Mouse (Mus musculus) kidney, adult 8-10 months (tissue): Measurements from ENCODE around the gene Rhebl1.
"Not testable (repeated sequence)": the region's sequence is repeated elsewhere in the genome, so short reads cannot be mapped to it uniquely, and the experiment has no call there.

Experiments used
- DNase-seq, 2 experiments: peaks; one replicate each; pipeline ENCODE4 v3.0.0; 2022

The Rhebl1 gene

GRCm38 (mm10) chr15:98893940-98894745 lies at the start of gene Rhebl1:
Gene Rhebl1, minus strand, starts transcription at chr15:98894540.
- DNase-seq: no peak

DNA sequence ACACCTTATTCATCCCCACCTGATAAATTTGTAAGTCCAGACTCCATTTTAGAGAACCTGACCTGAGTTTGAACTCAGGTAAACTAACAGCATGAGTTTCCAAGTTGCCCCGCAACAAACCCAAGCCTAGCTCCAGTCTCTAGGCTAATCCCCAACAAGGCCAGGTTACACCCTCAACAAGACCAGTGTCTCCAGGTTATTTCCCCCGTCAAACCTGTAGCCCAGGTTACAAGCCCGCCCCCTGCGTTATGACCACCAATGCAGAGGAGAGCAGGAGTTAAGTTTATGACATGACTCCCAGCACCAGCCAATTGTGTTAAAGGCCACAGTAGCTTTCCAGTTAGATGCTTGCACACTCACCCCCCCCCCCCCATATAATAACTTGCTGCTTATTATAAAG lies 48.8 kb upstream of the Rhebl1 start:
- DNase-seq: no peak

DNA sequence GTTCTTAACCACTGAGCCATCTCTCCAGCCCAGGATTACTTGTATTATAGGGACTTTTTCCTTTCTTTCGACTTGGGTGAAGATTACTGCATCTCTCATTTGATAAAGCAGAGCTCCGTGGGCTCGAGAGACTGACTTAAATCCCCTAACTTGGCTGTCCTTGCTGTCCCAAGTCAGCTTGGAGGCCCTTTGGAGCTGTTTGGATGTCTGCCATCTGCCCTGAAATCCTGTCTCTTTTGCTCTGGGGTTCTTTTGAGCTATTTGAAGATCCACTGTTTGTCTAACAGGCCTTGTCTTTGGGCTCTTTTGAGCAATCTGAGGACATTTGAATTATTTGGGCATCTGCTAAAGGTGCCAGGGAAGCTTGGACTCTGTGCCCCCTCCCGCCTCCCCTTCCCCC lies 47.7 kb upstream of the Rhebl1 start:
- DNase-seq: no peak

DNA sequence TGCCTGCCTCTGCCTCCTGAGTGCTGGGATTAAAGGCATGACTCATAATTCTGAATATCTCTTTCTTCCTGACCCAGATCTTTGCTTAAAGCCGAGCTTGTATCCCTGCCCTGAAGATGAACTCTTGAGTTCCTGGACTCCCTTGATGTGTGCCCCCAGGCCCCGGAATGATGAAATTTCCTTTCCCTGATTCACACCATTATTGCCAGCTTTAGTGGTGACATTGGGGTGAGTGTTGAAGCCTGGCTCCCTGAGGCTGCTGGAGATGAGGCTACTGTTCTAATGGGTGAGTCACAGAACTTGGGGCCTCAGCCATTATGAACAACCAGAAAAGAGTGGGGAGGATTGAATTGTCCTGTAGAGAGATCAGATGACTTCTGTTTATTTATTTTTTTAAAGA lies 47.2 kb upstream of the Rhebl1 start:
- no peak for DNase-seq

- DNase-seq: no peak
Observed at GRCm38 (mm10) chr15:98940816-98941215, 46.5 kb upstream of the Rhebl1 start.

DNA sequence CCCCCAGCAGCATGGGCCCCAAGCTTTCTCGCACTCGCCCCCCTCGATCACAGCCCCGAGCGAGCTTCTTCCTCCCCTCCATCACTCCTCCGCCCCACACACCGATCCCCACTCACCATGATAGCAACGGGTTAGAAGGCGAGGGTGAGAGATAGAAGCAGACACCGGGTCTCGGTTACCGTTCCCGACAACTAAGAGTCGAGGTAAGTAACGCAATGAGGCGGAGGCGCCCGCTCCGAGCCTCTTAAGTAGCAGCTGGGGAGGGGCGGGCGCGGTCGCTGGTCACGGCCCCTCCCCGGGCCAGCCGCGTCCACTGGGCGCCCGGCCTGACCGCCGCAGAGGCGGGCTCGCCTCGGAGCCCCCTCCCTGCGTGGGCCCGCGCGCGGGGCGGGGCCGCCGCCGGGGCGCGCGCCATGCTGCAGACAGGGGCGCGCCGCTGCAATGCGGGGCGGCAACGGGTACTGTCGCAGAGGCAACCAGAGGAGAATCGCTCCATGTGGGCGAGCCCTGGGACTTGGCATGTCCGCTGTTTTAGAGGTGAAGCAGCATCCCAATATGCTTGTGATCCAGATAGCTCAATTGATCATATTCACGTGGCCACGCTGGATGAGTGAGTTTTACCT lies 40.0 kb upstream of the Rhebl1 start, which contains the start of gene Tuba1b:
Gene Tuba1b (minus strand): TSS at position 349 of the 623 bp plus-strand sequence.
- peak; percentile 90 for DNase-seq

- peak; percentile 96 for DNase-seq
Observed at GRCm38 (mm10) chr15:98933833-98934216, 39.5 kb upstream of the Rhebl1 start.

DNA sequence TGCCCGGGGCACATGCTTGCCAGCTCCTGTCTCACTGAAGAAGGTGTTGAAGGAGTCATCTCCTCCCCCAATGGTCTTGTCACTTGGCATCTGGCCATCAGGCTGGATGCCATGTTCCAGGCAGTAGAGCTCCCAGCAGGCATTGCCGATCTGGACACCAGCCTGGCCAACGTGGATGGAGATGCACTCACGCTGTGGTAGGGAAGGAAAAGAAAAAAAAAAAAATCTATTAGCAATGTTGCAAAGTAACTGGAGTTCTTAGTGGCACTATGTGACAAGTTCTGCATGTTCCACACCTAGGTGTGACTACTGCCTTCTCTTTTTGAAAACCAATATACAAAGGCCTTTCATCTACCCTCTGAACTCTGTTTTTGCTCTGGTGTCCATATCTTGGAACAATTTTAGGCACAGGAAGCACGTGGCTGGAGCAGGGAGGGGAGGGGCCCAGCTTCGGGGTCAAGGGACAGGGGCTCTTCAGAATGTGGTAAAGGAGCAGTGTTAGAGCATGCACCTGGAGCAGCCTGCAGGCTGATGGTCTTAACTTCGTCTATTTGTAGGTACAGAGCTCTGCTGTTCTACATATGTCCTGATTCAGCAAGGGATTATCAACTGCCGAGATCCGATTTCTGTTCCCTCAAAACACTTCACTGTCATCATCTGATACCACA lies 38.8 kb upstream of the Rhebl1 start:
- not testable (repeated sequence) for DNase-seq

DNA sequence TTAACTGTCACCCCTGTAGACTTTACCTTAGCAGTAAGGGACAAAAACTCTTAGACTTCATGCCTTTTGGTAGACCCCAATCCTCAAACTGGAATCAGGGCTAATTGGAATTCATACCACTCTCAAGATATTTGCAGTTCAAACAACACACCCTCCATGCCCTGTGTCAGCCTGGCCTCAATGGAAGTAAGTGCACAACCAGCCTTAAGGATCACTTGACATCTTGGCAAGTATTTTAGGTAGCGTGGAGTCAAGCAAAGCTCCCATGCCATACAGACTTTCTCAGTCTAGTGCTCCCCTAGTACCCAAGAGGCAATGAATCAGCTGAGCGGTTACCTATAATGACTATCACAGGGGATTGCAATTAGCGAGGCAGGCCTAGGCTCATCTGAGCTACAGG lies 36.7 kb upstream of the Rhebl1 start:
- no peak for DNase-seq

GRCm38 (mm10) chr15:98930017-98930734 lies 35.8 kb upstream of the Rhebl1 start:
- DNase-seq: no peak

- peak; percentile 91 to 93 for DNase-seq
Observed at GRCm38 (mm10) chr15:98928598-98929240, 34.4 kb upstream of the Rhebl1 start.

DNA sequence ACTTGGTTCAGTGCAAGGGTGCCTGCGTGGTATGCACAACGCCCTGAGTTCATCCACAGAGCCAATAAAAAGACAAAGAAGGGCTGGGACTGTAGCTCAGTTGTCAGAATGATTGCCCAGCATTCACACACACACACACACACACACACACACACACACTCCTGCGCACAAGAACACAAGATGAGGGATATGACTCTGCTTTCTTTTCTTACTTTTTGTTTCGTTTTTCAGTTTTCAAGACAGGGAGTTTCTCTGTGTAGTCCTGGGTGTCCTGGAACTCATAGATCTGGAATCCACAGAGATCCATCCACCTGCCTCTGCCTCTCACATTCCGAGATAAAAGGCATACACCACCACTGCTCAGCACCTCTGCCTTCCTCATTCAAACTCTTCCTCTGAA lies 33.2 kb upstream of the Rhebl1 start:
- DNase-seq: no peak

DNA sequence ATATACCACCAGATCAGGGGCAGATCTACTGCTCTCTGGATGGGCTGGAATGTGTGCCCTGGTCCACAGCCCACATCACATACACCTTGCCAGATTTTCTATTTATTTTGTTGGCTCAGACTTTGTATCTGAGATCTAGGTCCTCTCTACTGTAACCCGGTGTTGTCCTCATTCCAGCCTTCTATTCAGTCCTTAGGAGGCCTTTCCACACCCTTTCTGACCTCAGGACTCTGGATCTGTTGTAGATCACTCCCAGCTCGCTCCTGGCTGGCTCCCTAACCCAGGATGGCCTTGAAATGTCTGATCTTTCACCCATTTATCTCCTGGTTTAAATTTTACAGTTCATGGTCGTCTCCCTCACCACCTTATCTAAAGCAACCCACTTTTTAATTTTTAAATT lies 30.3 kb upstream of the Rhebl1 start:
- DNase-seq: peak; percentile 41 to 68

DNA sequence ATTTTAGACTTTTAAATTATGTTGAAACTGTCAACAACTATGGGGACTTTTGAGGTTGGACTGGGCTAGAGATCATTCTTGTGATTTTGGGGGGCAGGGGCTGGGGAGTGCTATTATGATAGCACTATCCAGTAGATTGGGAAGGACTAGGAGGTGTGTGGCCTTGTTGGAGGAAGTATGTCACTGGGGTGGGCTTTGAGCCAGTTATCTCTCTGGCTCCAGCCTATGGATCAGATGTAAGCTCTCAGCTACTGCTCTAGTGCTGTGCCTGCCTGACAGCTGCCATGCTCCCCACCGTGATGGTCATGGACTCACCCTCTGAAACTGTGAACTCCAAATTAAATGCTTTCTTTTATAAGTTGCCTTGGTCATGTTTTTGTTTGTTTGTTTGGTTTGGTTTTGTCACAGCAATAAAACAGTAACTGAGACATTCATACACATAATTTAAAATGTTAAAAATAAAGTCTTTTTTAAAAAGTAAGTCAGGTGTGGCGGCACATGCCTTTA lies 28.7 kb upstream of the Rhebl1 start:
- DNase-seq: no peak

DNA sequence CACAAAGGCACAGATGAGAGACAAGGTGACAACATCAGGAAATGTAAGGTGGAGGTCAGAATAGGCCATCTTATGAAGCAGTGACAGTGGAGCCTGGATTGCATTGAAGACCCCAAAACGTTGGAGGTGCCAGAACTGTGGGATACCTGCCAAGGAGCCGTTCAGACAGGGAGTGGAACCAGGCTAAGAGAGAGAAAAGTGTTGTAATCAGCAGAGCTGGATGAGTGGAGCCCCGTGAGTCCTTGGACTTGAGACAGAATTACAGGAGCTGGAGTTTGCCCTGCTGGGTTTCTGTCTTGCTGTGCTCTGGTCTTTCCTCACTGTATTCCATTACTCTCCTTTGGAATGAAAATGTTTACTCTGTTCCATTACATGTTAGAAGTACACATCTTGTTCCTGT lies 28.2 kb upstream of the Rhebl1 start:
- peak; percentile 65 to 75 for DNase-seq

- no peak for DNase-seq
Observed at GRCm38 (mm10) chr15:98921510-98921909, 27.2 kb upstream of the Rhebl1 start.

- not testable (repeated sequence) for DNase-seq
Observed at GRCm38 (mm10) chr15:98918499-98918895, 24.2 kb upstream of the Rhebl1 start.

- DNase-seq: peak; percentile 100
Observed at GRCm38 (mm10) chr15:98917538-98918498, 23.5 kb upstream of the Rhebl1 start, which contains the start of gene Lmbr1l. Gene Lmbr1l, minus strand, starts transcription at chr15:98918231.

GRCm38 (mm10) chr15:98917091-98917490 lies 22.8 kb upstream of the Rhebl1 start:
- DNase-seq: no peak

GRCm38 (mm10) chr15:98916016-98916415 lies 21.7 kb upstream of the Rhebl1 start:
- DNase-seq: peak in 1 of 2 experiments; percentile 39

GRCm38 (mm10) chr15:98914903-98915302 lies 20.6 kb upstream of the Rhebl1 start:
- DNase-seq: no peak
